Mouse (Mus musculus): ENCODE data around the gene Afap1l2. TPM values are rescaled to one million over a fixed set of nuclear protein-coding genes. Genes with fewer than 3 reads are reported as not detected.

Afap1l2 gene
- polyA plus RNA-seq, 1 experiment: not detected

- TF ChIP-seq GATA1 (IDR thresholded peaks at IDR 0.05; ENCODE audit: low read length): no peak
Observed at GRCm38 (mm10) chr19:56940507-56940906, 67.5 kb downstream of the Afap1l2 start.

DNA sequence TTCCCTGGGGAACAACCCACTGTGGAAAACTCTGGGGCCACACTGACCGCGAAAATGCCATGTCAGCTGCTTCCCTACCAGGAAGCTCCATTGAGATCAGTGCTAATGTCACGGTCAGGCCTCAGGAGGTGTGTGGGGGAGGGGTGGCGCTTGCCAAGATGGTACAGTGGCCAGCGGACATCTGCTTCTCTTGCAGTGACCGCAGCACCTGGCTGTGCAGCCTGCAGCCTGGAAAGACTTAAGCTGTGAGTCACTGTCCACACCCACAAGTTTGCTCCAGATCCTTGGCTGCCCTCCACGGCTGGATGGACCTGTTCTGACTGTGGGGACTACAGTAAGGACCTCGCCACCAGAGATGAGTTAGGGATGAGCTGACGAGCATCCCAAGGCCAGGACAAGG is 68.2 kb downstream of the Afap1l2 start:
- no peak for TF ChIP-seq GATA1 (IDR thresholded peaks at IDR 0.05; ENCODE audit: low read length)

- TF ChIP-seq GATA1 (IDR thresholded peaks at IDR 0.05; ENCODE audit: low read length): no peak
Observed at GRCm38 (mm10) chr19:56937911-56938310, 70.1 kb downstream of the Afap1l2 start.

DNA sequence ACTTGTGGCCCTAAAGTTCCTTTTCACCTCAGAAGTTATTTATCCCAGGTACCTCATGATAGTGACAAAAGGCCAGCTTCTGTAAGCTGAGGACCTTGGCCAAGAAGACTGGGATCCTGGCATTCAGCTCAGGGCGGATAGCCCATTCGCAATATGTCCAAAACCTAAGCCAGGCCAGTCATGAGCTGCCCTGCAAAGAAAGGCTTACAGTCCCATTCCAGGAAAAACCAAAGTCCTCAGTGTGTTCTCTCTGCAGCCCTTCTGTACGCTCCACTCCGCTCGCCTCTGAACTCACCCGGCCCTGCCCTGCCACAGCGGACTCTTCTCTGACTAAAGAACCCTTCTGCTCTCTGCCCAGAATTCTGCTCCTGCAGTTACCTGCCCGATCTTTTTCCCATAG is 71.8 kb downstream of the Afap1l2 start:
- TF ChIP-seq GATA1 (IDR thresholded peaks at IDR 0.05; ENCODE audit: low read length): no peak

- no peak for TF ChIP-seq GATA1 (IDR thresholded peaks at IDR 0.05; ENCODE audit: low read length)
Observed at GRCm38 (mm10) chr19:56935777-56936176, 72.3 kb downstream of the Afap1l2 start.

GRCm38 (mm10) chr19:56935111-56935510 is 72.9 kb downstream of the Afap1l2 start:
- no peak for TF ChIP-seq GATA1 (IDR thresholded peaks at IDR 0.05; ENCODE audit: low read length)

DNA sequence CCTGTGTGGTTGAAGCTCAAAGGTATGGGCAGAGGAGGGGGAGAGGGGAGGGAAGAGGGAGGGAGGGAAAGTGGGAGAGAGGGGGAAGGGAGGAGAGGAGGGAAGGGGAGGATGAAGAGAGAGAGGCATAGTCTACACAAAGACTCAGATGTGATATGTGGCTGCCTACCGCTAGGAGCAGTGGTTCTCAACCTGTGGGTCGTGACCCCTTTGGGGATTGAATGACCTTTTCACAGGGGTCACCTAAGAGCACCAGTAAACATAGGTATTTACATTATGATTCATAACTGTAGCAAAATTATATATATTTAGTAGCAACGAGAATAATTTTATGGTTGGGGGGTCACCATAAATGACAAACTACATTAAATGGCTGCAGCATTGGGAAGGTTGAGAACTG is 74.2 kb downstream of the Afap1l2 start:
- TF ChIP-seq GATA1 (IDR thresholded peaks at IDR 0.05; ENCODE audit: low read length): no peak

DNA sequence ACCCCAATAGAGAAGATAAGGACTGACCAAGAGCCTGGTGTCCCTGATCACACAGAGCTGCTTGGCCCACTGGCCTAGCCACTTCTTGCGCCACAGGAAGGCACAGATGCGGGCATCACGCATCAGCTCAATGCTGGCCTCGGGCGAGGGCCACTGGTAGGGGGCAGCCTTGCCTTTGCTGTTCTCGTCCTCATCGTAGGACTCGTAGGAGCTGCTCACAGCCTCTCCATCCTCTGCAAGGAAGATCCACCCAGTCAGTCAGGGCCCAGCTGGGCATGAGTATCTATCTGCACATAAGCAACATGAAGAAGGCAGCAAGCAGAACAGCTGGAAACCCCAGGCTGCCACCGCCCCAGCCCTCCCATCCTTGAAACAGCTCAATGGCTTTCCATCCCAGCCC is 78.0 kb downstream of the Afap1l2 start:
- TF ChIP-seq GATA1 (IDR thresholded peaks at IDR 0.05; ENCODE audit: low read length): no peak

DNA sequence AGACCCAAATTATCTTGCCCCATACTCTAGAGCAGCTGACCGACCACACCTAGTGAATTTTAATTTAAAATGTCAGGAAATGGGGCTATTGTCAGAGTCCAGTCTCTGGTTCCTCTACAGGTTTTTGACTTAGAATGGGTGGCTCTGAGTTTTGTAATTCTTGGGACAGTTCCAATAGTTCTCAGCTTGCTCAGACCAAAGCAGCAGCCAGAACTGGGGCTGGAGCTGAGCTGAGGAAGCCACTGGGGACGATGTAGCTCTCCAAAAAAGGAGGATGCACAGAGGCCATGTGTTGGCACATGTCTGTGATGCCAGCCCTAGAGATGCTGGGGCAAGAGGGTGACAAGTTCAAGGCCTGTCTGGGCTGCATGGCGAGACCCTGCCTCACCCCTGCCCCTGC is 78.6 kb downstream of the Afap1l2 start:
- TF ChIP-seq GATA1 (IDR thresholded peaks at IDR 0.05; ENCODE audit: low read length): no peak

DNA sequence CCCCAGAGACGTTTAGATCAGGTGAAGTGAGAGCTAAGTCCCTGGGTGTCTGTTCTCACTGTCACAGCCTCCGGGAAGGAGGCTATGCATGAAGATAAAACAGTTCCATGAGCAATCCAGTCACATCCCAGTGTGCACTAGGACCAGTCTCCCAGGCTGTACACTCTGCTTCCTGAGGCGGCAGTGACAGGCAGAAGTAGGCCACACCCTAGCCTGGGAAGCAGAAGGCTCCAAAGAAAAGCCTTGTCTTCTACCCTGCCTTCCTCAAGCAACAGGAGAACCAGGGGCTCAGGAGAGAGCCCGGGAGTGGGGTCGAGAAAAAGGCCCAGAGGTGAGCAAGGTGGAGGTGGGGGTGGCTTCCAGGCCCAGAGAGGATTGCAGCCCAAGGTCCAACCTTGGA is 86.3 kb downstream of the Afap1l2 start:
- no peak for TF ChIP-seq GATA1 (IDR thresholded peaks at IDR 0.05; ENCODE audit: low read length)

DNA sequence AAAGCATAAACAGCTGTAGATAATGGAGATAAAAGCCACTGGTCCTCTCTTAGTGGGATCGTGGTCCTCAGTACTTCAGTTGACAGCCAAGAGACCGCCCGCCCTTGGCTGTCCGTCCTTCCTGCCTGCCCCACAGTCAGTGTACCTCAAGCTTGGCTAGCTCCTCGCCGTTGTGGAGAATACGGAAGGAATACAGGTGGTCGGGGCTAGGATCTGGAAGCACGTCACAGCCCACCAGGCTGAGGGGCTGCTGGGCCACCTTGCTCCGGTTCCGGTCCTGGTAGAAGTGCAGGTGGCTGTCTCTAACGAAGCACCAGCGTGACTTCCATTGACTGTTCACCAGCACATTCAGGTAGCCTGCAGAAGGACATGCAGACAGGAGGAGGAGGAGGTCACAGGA is 87.8 kb downstream of the Afap1l2 start:
- TF ChIP-seq GATA1 (IDR thresholded peaks at IDR 0.05; ENCODE audit: low read length): no peak

GRCm38 (mm10) chr19:56919628-56920027 is 88.4 kb downstream of the Afap1l2 start:
- no peak for TF ChIP-seq GATA1 (IDR thresholded peaks at IDR 0.05; ENCODE audit: low read length)

DNA sequence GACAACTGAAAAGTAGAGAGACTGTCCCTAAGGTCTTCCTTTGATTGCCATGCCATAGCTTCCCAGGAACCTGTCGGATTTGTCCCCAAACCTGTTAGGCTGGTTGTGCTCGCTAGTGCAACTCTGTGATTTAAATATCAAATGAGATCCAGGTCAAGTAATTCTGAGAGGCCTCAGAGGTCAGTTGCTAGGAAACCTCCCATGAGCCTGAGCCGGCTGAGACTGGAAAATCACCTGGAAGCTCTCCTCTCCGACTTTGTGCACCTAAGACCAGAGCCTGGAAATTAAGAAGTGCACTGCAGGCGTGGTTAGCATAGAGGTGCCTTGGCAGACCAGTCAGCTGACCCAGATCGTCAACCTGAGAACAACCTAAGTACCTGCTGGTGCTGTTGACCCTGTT is 92.9 kb downstream of the Afap1l2 start:
- TF ChIP-seq GATA1 (IDR thresholded peaks at IDR 0.05; ENCODE audit: low read length): no peak

DNA sequence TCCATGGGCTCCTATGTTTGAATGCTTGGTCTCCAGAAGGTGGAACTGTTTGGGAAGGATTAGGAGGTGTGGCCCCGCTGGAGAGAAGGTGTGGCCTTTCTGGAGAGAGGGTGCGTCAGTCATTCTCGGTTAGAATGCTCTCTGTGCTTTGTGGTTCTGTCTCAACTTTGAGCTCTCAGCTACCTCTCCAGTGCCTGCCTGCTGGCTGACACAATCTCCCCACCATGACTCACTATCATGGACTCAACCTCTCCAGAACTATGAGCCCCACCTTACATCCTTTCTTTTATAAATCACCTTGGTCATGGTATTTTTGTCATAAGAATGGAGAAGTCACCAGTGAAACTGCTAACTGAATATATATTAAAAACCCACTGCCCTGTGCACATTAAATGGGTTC is 93.4 kb downstream of the Afap1l2 start:
- TF ChIP-seq GATA1 (IDR thresholded peaks at IDR 0.05; ENCODE audit: low read length): no peak

DNA sequence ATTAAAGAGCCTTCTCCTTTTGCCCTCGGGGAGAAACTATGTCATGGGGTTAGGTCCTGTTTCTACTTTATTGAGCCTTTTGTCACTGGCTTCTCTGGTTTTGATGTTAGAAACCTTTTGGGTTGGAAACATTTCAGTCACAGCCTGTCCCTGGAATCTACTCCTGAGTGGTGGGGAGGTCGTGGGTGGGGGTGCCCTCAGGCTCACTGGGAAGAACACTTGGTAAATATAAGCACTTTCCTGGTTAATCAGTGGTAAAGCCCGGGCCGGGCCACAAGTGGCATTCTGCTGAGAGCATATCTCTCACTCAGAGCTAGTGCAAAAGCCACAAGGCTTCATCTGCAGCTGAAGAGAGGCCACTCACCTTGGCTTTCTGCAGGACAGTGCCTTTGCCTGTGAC is 94.3 kb downstream of the Afap1l2 start:
- TF ChIP-seq GATA1 (IDR thresholded peaks at IDR 0.05; ENCODE audit: low read length): no peak

DNA sequence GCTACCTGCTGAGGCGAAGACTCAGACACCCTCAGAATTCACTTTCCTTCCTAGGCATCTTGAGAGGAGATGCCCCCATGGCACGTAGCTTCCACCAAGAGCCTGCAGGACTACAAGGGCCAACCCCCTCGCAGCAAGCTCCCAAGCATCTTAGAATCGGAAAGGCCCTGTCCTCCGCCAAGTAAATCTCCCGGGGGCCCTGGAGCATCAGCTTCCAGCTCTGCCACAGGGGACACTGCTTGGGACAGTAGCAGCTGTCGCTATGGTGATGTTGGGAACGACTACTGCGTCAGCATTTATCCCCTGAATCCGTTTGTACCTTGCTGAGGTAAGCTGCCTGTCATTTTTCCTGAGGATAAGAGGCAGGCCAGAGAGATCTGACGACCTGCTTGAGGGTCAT is 97.5 kb downstream of the Afap1l2 start:
- no peak for TF ChIP-seq GATA1 (IDR thresholded peaks at IDR 0.05; ENCODE audit: low read length)

DNA sequence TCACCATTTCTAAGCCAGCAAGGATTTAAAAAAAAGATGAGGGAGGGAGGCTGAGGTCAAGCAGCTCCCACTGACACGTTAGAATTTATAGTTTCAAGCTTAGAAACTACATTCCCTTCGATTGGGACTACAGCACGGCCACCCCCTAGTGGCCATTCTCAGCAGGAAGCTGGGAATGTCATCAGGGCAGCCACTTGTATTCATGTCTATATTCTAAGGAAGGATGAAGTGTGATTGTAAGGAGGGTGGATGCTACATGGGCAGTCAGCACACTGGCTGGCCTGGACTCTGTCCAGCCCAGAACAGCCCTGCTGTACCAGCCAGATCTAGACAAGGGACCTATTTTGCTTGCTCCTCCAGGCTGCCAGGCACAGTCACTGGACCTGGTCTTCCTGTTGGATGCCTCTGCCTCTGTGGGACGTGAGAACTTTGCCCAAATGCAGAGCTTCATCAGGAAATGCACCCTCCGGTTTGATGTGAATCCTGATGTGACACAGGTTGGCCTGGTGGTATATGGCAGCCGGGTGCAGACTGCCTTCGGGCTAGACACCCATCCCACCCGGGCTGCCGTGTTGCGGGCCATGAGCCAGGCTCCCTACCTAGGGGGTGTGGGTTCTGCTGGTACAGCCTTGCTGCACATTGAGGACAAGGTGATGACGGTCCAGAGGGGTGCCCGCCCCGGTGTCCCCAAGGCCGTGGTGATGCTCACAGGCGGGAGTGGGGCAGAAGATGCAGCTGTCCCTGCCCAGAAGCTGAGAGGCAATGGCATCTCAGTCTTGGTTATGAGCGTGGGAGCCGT is 99.4 kb downstream of the Afap1l2 start:
- no peak for TF ChIP-seq GATA1 (IDR thresholded peaks at IDR 0.05; ENCODE audit: low read length)

DNA sequence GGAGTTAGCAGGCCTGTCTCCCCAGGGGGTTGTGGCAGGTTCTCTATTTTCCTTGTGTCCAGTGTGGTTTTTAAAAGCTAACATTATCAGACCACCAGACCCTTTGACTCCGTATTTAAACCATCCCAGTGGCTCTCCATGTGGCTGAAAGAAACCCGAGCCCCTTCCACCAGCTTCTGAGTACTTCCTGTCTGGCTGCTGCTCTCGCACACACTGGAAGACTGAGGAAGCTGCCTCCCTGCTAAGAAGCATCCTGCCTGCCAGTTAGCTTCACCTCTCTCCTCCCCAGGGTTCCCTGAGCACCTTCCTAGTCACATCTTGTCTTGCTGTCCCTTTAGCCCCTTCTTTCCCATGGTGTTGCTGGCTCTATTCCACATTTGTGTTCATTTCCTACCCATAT is 100.2 kb downstream of the Afap1l2 start:
- TF ChIP-seq GATA1 (IDR thresholded peaks at IDR 0.05; ENCODE audit: low read length): no peak
